Mouse (Mus musculus) splenic B cell, adult 2 months (primary cell): ENCODE data around the gene Gm10799.
"Not testable (repeated sequence)": the region's sequence is repeated elsewhere in the genome, so short reads cannot be mapped to it uniquely, and the experiment has no call there.

Experiments used
- DNase-seq: peaks from one replicate; pipeline ENCODE4 v3.0.0-alpha.2; 2011; ENCODE audit warnings: low read depth, low spot score
- H3K27me3 ChIP-seq: 2 replicates; pipeline ENCODE4 v1.6.1; 2012; ENCODE audit warnings: mild to moderate bottlenecking, low read length, moderate library complexity, mixed read lengths; ENCODE audit not compliant: control insufficient read depth, poor library complexity, insufficient read depth, severe bottlenecking
- H3K36me3 ChIP-seq: 2 replicates; pipeline ENCODE4 v1.6.1; 2012; ENCODE audit warnings: mild to moderate bottlenecking, low read length, moderate library complexity, mixed read lengths; ENCODE audit not compliant: control insufficient read depth, poor library complexity, insufficient read depth, severe bottlenecking

Gene Gm10799

GRCm38 (mm10) chr2:104095741-104096213 is 27.4 kb upstream of the Gm10799 start, which contains the start of gene Cd59a:
Cd59a (plus strand) TSS chr2:104095801.
- Histone ChIP-seq H3K36me3 (no peaks in the 10 kb centered on the region), H3K27me3 (no peaks in the 10 kb centered on the region)
- peak; percentile 51 for DNase-seq

- DNase-seq: no peak
- H3K27me3 ChIP-seq: no peaks in the 10 kb centered on the region
- H3K36me3 ChIP-seq: no peaks in the 10 kb centered on the region
Measured at GRCm38 (mm10) chr2:104093305-104093704, 25.0 kb upstream of the Gm10799 start.

GRCm38 (mm10) chr2:104087562-104087961 is 19.2 kb upstream of the Gm10799 start:
- not testable (repeated sequence) for DNase-seq, H3K27me3 ChIP-seq, H3K36me3 ChIP-seq

- H3K27me3 ChIP-seq, H3K36me3 ChIP-seq, DNase-seq: not testable (repeated sequence)
Measured at GRCm38 (mm10) chr2:104084027-104084426, 15.7 kb upstream of the Gm10799 start.

GRCm38 (mm10) chr2:104082474-104082873 is 14.1 kb upstream of the Gm10799 start:
- Histone ChIP-seq H3K36me3 (no peaks in the 10 kb centered on the region), H3K27me3 (no peaks in the 10 kb centered on the region)
- no peak for DNase-seq

DNA sequence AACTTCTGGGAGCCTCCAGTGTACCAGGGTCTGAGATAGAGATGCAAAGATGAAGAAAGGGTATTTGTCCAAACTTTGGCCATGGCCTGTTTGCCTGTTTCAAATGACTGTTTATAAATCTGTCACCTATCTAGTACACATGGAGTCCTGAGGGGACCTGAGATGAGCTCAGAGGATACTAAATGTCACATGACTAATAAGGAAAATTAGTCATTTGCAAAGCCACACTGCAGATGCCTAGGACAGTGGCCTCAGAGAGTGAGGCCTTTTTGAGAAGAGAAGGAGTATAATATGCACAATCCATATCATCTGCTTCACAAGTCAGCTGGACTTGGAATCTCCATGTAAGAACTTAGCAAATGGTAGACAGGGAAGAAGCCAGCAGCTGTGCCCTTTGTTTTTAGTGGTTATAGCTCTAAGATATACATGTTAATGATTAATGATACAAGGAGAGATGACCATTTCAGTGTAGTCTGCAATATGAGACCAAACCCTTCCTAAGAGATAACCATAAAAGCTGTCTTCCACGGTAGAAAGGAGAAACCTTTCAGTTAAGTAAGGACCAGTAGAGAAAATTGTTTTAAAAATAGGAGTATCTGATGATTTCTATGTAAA is 13.2 kb upstream of the Gm10799 start:
- not testable (repeated sequence) for H3K27me3 ChIP-seq, H3K36me3 ChIP-seq, DNase-seq

DNA sequence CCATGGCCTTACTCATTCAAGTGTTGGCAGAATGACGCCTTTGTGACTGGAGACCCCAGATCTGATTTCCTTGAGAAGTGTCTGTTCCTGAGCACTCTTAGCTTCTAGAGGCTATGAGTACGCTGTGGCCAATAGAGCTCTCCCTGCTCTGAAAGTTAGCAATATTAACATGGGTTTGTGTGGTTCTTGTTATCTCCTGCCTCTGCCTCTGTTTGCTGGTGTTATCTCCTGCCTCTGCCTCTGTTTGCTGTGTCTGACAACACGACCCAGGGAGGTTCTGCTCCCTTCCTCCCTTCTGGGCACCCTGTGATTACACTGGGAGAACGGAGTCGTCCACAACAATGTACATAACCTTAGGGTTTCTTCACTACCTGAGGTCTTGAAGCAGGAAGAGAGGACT is 9.9 kb upstream of the Gm10799 start:
- DNase-seq, H3K27me3 ChIP-seq, H3K36me3 ChIP-seq: not testable (repeated sequence)

DNA sequence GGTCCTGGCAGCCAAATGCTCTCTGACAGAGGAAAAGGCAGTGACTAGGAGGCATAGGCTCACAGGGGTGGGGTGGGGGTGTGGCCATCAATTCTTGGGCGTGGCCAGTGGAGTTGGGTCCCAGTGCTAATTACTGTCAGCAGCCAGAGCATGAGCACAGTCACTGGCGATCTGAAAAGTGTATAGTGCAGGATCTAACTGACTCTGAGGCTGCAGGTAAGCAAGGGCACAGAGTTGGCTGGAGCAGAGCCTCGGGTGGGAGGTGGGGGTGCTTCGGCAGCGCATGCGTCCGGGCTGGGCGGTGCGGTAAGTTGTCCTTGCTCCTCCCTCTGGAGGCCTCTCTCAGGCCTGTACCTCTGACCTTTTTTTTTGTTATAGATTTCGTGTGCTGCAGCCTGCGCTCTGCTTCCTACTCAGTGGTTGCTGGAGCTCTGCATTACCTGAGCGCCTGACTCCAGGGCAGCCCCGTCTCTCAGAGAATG is 1.4 kb upstream of the Gm10799 start, which contains the start of gene Cd59b:
TSS of gene Cd59b (plus strand) at position 146 of the 482 bp plus-strand sequence.
- Histone ChIP-seq H3K27me3 (no peaks in the 10 kb centered on the region), H3K36me3 (no peaks in the 10 kb centered on the region)
- peak; percentile 50 for DNase-seq

- not testable (repeated sequence) for H3K36me3 ChIP-seq, DNase-seq, H3K27me3 ChIP-seq
Measured at GRCm38 (mm10) chr2:104065526-104065925, 2.8 kb downstream of the Gm10799 start, which contains the start of gene Gm10912. Gm10912 (plus strand) TSS chr2:104065826.

GRCm38 (mm10) chr2:104064152-104064551 is 4.2 kb downstream of the Gm10799 start:
- no peak for DNase-seq
- no peaks in the 10 kb centered on the region for H3K36me3 ChIP-seq
- no peaks in the 10 kb centered on the region for H3K27me3 ChIP-seq

- DNase-seq: no peak
- Histone ChIP-seq H3K27me3 (no peaks in the 10 kb centered on the region), H3K36me3 (no peaks in the 10 kb centered on the region)
Measured at GRCm38 (mm10) chr2:104062665-104063064, 5.7 kb downstream of the Gm10799 start.

- Histone ChIP-seq H3K36me3 (no peaks in the 10 kb centered on the region), H3K27me3 (no peaks in the 10 kb centered on the region)
- no peak for DNase-seq
Measured at GRCm38 (mm10) chr2:104060996-104061395, 7.4 kb downstream of the Gm10799 start.

GRCm38 (mm10) chr2:104059786-104060185 is 8.6 kb downstream of the Gm10799 start:
- no peaks in the 10 kb centered on the region for H3K36me3 ChIP-seq
- no peaks in the 10 kb centered on the region for H3K27me3 ChIP-seq
- DNase-seq: no peak

DNA sequence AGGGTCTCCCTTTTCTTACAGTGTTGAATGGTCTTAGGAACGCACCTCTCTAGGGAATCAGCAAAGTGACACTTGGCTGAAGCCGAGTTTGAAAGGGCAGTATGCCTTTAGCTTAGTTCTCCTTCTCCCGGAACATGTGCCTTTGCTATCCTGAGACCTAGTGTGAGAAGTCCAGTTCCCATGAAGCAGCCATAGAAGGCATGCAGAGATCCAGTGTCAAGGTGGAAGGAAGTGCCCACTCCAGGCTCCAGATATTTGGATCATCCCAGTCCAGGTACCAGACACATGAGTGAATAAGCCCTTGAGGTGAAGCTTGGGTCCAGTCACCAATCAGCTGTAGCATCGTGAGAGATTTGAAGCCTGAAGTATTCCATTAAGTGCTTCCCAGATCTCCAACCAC is 9.4 kb downstream of the Gm10799 start:
- no peak for DNase-seq

DNA sequence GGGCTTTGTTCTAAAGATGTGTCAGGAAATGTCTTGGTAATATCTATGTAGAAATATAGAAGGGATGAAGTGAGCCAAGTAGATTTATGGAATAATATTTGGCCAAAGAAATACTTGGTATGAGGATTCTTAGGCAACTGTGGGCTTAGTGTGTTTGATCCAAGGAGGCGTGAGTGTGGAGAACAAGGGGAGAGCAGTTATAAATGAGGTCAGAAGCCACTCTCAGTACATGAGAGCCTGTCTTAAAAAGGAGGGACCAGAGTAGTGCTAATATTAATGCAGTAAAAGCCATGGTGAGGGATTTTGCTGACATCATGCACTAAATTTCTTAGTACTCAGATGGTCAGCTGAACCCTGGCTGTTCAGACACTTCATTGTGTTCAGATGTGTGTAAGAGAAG is 10.0 kb downstream of the Gm10799 start:
- no peak for DNase-seq
- 0 out of 2 replicates have a peak, but pooled peaks cover 2% of the 10 kb centered on the region for H3K36me3 ChIP-seq
- no peaks in the 10 kb centered on the region for H3K27me3 ChIP-seq

More for the DNA sequence above, 9.4 kb downstream of the Gm10799 start:
- Histone ChIP-seq H3K27me3 (no peaks in the 10 kb centered on the region), H3K36me3 (0 out of 2 replicates have a peak, but pooled peaks cover 2% of the 10 kb centered on the region)
